Mouse (Mus musculus): ENCODE measurements around the gene Mea1.

Mea1 gene

GRCm38 (mm10) chr17:46704887-46705835 is 26.6 kb downstream of the Mea1 start, which contains the start of gene Ppp2r5d:
Gene Ppp2r5d, minus strand, starts transcription at chr17:46705111.
- peak; percentile 70 for DNase-seq (ENCODE audit: low spot score)

DNA sequence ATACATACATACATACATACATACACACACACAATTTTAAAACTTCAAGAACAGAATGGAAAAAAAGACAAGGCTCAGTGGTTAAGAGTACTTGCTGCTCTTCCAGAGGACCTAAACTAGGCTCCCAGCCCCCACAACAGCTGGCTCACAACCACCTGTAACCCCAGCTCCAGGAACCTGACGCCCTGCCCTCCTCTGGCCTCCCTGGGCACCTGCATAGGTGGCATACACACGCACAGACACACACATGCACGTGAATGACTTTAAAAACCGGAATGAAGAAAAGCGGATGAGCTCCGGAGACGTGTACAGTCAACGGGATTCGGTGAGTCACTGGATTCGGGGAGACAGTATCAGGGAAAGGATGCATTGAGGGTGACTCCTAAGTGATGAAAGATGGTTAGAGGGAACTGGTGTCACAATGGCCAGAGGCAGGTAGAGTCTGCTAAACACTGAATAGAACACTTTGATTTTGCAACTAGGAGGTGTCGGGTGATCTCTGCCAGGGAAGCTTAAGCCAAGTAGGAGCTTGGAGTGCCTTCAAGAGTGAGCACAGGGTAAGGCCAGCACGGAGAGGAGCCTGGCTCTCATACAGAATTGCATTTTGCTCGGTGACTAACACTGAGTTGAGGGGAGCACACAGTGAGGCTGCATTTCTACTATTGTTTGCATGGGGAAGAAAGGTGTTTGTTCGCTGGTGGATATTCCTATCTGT is 27.9 kb downstream of the Mea1 start:
- no peak for DNase-seq (ENCODE audit: low spot score)

DNA sequence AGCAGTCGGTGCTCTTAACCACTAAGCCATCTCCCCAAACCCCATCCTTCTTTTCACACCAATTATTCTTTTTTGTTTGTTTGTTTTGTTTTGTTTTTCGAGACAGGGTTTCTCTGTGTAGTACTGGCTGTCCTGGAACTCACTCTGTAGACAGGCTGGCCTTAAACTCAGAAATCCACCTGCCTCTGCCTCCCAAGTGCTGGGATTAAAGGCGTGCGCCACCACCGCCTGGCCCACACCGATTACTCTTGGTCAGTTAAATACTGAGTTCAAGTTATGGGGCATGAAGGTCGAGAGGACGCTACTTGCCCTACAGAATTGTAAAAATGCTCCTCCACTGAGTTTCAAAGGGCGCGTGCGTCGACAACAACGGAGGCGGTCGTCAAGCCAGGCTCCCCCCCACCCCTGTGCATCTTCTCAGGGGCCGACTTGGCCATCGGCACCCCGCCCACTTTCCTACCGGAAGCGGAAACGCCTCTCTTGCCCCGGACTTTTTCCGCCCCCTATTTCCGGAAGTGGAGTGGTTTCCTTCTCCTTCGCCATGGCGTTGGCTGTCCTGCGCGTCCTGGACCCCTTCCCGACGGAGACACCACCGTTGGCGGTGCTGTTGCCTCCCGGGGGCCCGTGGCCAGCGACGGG is 32.5 kb downstream of the Mea1 start, which contains the start of gene Pex6:
Gene Pex6, plus strand, starts transcription at position 505 of the 639 bp plus-strand sequence.
- DNase-seq (ENCODE audit: low spot score) = peak; percentile 67

- no peak for DNase-seq (ENCODE audit: low spot score)
These were observed 33.1 kb downstream of the Mea1 start for GRCm38 (mm10) chr17:46711612-46712271.

DNA sequence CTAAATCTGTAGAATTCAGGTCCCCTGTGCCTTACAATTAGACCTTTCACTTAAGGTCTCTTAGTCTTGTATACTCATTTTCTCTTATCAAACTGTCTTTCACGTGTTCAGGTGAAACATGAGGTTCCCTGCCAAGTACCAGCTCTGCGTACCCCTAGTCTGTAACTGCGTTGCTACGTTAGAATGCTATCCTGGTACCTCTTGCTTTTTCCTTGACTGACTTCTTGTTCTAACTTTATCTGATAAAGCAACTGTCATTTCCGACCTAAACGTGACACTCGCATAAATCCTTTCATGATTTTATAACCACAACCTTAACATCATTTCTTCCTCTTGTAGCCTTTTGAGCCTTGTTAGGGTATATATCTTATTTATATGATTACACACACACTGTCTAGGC is 33.8 kb downstream of the Mea1 start:
- DNase-seq (ENCODE audit: low spot score) = no peak

DNA sequence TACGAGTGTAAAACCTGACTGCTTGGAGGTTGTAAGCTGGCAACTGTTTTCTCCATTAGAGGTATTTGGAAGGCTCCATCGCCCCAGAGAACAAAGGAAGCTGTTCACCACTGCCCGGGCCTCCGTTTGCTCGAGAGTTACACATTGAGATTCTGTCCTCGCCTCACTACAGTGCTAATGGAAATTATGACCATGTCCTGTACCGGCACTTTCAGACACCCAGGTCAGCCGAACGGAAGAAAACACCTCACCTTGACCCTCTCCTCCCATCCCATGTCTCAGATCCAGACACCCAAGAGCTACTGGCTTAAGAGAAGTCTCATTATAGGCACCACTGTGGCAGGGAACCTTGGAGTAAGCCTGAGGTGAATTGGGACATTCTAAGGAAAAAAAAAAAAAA is 35.3 kb downstream of the Mea1 start:
- no peak for DNase-seq (ENCODE audit: low spot score)

DNA sequence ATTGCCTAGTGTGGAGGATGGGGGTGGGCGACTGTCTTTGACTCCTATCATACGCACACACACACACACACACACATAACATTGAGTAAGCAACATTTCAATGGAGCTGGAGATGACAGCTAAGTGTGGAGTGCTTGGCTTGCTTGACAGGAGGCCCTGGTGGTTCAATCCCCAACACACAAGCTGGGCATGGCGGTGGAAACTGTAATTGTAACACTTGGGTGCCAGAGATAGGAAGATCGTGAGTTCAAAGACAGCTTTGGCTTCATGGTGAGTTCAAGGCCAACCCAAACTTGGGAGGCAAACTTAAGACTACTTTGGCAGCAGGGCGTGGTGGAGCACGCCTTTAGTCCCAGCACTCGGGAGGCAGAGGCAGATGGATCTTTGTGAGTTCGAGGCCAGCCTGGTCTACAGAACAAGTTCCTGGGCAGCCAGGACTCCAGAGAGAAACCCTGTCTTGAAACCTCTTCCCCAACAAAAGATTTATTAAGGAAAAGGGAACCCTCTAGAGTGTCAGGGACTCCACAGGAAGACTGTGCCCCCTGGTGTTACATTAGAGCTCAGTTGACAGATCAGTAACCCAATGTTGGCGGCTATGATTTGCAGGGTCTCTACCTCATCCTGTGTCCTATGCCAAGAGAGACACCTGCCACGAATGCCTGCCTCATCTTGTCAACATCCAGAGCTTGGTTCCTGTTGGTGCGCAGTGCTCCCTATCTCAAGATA is 36.3 kb downstream of the Mea1 start:
- DNase-seq (ENCODE audit: low spot score) = no peak

- no peak for DNase-seq (ENCODE audit: low spot score)
These were observed 42.5 kb downstream of the Mea1 start for GRCm38 (mm10) chr17:46721077-46721476.

- no peak for DNase-seq (ENCODE audit: low spot score)
These were observed 46.0 kb downstream of the Mea1 start for GRCm38 (mm10) chr17:46724477-46725084.

DNA sequence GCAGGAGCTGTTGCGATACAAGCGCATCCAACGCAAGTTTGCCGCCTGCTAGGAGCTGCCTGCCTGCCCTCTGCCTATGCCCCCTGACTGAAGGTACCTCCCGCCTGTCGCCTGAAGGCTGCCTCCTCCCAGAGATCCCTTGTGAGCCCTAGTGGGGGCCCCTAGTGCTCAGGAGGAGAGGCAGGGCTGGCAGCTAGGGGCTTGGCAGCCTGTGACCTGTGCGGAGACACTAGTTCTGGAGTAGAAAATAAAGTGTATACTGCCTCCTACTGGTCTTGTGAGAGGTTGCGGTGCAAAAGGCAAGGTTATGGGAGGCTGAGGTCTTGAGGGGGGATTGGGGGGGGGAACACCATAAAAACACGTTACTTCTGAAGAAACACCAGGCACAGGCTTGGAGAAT is 46.7 kb downstream of the Mea1 start:
- DNase-seq (ENCODE audit: low spot score) = no peak

- DNase-seq (ENCODE audit: low spot score) = no peak
These were observed 47.4 kb downstream of the Mea1 start for GRCm38 (mm10) chr17:46725731-46726645.

DNA sequence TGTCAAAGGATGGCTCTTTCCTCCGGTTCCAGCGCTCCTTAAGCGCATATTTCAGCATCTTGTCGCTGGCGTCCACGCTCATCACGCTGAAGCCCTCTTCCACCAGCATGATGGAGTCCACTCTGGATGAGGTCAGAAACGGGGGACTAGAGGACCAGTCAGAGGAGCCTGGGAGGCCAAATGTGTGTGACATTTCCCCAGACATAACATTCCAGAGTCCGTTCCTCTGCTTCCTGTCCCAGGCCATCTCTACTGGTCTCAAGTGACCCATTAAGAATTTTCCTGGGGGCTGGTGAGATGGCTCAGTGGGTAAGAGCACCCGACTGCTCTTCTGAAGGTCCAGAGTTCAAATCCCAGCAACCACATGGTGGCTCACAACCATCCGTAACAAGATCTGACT is 48.7 kb downstream of the Mea1 start:
- no peak for DNase-seq (ENCODE audit: low spot score)

- DNase-seq (ENCODE audit: low spot score) = no peak
These were observed 49.4 kb downstream of the Mea1 start for GRCm38 (mm10) chr17:46728021-46728420.

DNA sequence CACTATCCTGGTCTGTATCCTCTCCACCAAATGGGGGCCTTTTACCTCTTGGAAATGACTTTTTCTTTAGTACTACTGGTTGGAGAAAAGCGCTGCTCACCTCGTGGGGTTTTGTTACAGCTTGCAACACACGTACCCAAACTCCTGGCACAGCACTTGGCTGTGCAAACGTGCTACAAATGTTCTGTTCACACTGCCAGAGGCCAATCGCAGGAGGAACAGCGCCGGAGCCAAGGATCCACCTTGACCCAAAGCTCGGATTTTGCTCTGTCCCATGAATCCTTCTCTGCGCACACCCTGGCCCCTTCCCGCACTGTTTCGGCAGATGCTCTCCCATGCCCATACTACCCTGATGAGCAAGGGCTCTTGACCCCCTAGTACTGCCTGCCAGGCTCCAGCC is 49.9 kb downstream of the Mea1 start:
- DNase-seq (ENCODE audit: low spot score) = no peak

GRCm38 (mm10) chr17:46728904-46729318 is 50.3 kb downstream of the Mea1 start, which contains the start of gene Gnmt:
Gene Gnmt, minus strand, starts transcription at chr17:46729168.
- DNase-seq (ENCODE audit: low spot score) = no peak
